Mouse (Mus musculus): ENCODE measurements around the gene Mup1.
"Not testable (repeated sequence)": the region's sequence is repeated elsewhere in the genome, so short reads cannot be mapped to it uniquely, and the experiment has no call there.

The Mup1 gene

DNA sequence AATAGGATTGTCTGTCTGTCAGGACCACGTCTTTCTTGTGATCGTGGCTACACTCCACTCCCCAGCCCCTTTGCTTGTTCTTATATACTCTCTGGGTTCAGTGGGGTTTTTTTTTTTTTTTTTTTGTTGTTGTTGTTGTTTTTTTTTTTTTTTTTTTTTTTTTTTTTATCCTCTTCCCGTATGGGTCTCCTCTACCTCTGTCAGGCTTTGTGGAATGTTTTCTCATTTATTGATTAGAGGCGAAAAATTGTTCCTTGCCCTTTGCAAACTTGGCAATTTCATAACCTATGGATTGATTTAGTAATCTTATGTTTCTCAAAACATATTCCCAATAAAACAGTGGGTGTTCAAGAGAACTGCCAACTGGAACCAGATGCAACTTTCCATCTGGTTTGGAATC lies at the start of gene Mup1:
Gene Mup1, minus strand, starts transcription at position 101 of the 400 bp plus-strand sequence.
- not testable (repeated sequence) for DNase-seq (ENCODE audit: low spot score)
